Mouse (Mus musculus): Measurements from ENCODE around the gene Hpcal1.

DNA sequence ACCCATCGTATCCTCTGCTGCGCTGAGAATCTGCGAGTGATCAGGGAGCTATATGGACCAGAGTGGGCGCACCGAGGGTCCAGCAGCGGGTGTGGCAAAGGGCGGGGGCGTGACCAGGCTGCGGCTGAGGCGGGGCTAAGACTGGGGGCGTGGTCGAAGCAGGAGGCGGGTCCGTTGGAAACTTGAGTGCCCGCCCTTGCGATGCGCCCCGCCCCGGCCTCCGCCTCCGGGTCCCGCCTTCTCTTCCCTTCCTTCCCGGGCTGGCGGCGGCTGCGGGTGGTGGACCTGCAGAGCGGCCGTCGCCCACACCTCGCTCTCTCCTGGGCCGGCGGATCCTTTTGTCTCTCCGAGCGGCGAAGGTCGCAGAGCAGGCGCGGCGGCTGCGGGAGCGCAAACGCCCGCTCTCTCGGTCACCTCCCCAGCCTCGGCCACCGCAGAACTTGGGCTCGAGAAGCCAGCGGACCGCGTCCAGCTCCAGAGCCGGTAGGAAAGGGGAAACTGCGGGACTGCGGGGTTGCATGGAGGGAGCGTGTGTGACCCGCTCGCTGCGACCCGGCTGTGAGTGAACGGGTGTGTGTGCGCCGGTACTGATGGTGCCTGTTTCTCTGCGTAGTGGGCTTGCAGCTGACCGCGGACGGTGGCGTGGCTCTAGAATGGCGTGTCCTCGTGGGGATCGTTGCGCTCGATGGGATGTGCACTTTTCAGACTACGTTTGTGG is at the start of gene Hpcal1:
- no peak for TF ChIP-seq CTCF (IDR thresholded peaks at IDR 0.05; ENCODE audit: control insufficient read depth, insufficient read depth, insufficient replicate concordance, low read depth, low read length)
- TF ChIP-seq POLR2A (IDR thresholded peaks at IDR 0.05; ENCODE audit: control insufficient read depth, low read depth, low read length), result no peak
